Mouse (Mus musculus) MEL (cell line): ENCODE results near the gene Eif2b3. TPM values are rescaled to one million over a fixed set of nuclear protein-coding genes. Genes with fewer than 3 reads are reported as not detected.

ENCODE experiments used
- DNase-seq: peaks from one replicate; pipeline ENCODE4 v3.0.0; 2011; ENCODE audit warnings: low read depth, low spot score
- H3K27ac ChIP-seq: 2 replicates; pipeline ENCODE4 v1.5.1; 2012; ENCODE audit warnings: low read depth, mild to moderate bottlenecking, control low read depth, low read length, moderate library complexity; ENCODE audit not compliant: control insufficient read depth
- H3K27me3 ChIP-seq, 2 experiments: fragments of 150-350 bp in 1 of 2; sonication (generic) in 1 of 2; 2 replicates each; pipeline ENCODE4 v1.6.1; 2012; ENCODE audit warnings: low read length in 2 of 2, mild to moderate bottlenecking in 2 of 2, improper control_type of control experiment in 1 of 2, moderate library complexity in 1 of 2; ENCODE audit not compliant: insufficient read depth in 2 of 2, control insufficient read depth in 1 of 2
- H3K36me3 ChIP-seq, 2 experiments: 2 replicates each; pipeline ENCODE4 v1.6.1; 2012 to 2014; ENCODE audit warnings: low read length in 2 of 2, improper control_type of control experiment in 1 of 2, inconsistent platforms in 1 of 2, mild to moderate bottlenecking in 1 of 2; ENCODE audit not compliant: insufficient read depth in 2 of 2, control insufficient read depth in 1 of 2
- H3K4me1 ChIP-seq, 2 experiments: fragments of 150-350 bp in 1 of 2; sonication (generic) in 1 of 2; 2 replicates each; pipeline ENCODE4 v1.6.1; 2012; ENCODE audit warnings: low read length in 2 of 2, improper control_type of control experiment in 1 of 2, mild to moderate bottlenecking in 1 of 2; ENCODE audit not compliant: insufficient read depth in 2 of 2, control insufficient read depth in 1 of 2
- H3K4me3 ChIP-seq, 2 experiments: fragments of 150-350 bp in 1 of 2; sonication (generic) in 1 of 2; 2 replicates each; pipeline ENCODE4 v1.5.1; 2012; ENCODE audit warnings: low read depth in 2 of 2, low read length in 2 of 2, mild to moderate bottlenecking in 2 of 2, moderate library complexity in 2 of 2, control low read depth in 1 of 2, improper control_type of control experiment in 1 of 2; ENCODE audit not compliant: control insufficient read depth in 1 of 2, insufficient read depth in 1 of 2
- H3K79me2 ChIP-seq: 2 replicates; pipeline ENCODE4 v1.6.1; 2012; ENCODE audit warnings: mild to moderate bottlenecking, low read length, moderate library complexity; ENCODE audit not compliant: control insufficient read depth, poor library complexity, insufficient read depth
- H3K9ac ChIP-seq: 2 replicates; pipeline ENCODE4 v1.6.1; 2012; ENCODE audit warnings: low read depth, mild to moderate bottlenecking, control low read depth, low read length, moderate library complexity; ENCODE audit not compliant: control insufficient read depth, poor library complexity, severe bottlenecking
- H3K9me3 ChIP-seq: fragments of 150-350 bp; sonication (generic); replicated peaks from 2 replicates; pipeline ENCODE4 v1.6.1; 2012; ENCODE audit warnings: mild to moderate bottlenecking, low read length, improper control_type of control experiment, moderate library complexity; ENCODE audit not compliant: insufficient read depth
- CHD1 ChIP-seq: IDR thresholded peaks from 2 replicates; pipeline ENCODE4 v1.6.1; 2012; ENCODE audit warnings: low read depth, mild to moderate bottlenecking, inconsistent platforms, low read length, improper control_type of control experiment
- CTCF ChIP-seq, 3 experiments: IDR thresholded peaks in 2 of 3; conservative IDR thresholded peaks in 1 of 3; 2 replicates each; pipeline ENCODE4 v1.5.1; 2011 to 2012; ENCODE audit warnings: low read length in 3 of 3, low read depth in 2 of 3, mild to moderate bottlenecking in 2 of 3, improper control_type of control experiment in 1 of 3, inconsistent platforms in 1 of 3, mixed read lengths in 1 of 3, moderate library complexity in 1 of 3; ENCODE audit not compliant: control insufficient read depth in 1 of 3, insufficient read depth in 1 of 3, poor library complexity in 1 of 3, severe bottlenecking in 1 of 3
- E2F4 ChIP-seq: IDR thresholded peaks from 2 replicates; pipeline ENCODE4 v1.6.1; 2011; ENCODE audit warnings: low read depth, low read length, improper control_type of control experiment, borderline replicate concordance
- ETS1 ChIP-seq: IDR thresholded peaks from 2 replicates; pipeline ENCODE4 v1.6.1; 2012; ENCODE audit warnings: low read depth, mild to moderate bottlenecking, inconsistent platforms, low read length, improper control_type of control experiment, moderate library complexity
- GABPA ChIP-seq: IDR thresholded peaks from 2 replicates; pipeline ENCODE4 v1.6.1; 2012; ENCODE audit warnings: low read depth, mild to moderate bottlenecking, inconsistent platforms, low read length, improper control_type of control experiment, moderate library complexity
- MAX ChIP-seq: IDR thresholded peaks from 2 replicates; pipeline ENCODE4 v1.6.1; 2011; ENCODE audit warnings: low read length, improper control_type of control experiment
- MAZ ChIP-seq: IDR thresholded peaks from 2 replicates; pipeline ENCODE4 v1.6.1; 2012; ENCODE audit warnings: low read depth, mild to moderate bottlenecking, inconsistent platforms, low read length, improper control_type of control experiment
- POLR2A ChIP-seq, 2 experiments: IDR thresholded peaks; 2 replicates each; pipeline ENCODE4 v1.6.1; 2011 to 2012; ENCODE audit warnings: low read length in 2 of 2, mild to moderate bottlenecking in 2 of 2, control low read depth in 1 of 2, improper control_type of control experiment in 1 of 2, low read depth in 1 of 2, moderate library complexity in 1 of 2; ENCODE audit not compliant: control insufficient read depth in 1 of 2, insufficient read depth in 1 of 2, poor library complexity in 1 of 2
- POLR2AphosphoS5 ChIP-seq: IDR thresholded peaks from 2 replicates; pipeline ENCODE4 v1.6.1; 2012; ENCODE audit warnings: low read depth, borderline replicate concordance, mild to moderate bottlenecking, inconsistent platforms, low read length, moderate library complexity, mixed read lengths
- RCOR1 ChIP-seq: IDR thresholded peaks from 2 replicates; pipeline ENCODE4 v1.6.1; 2012; ENCODE audit warnings: low read depth, mild to moderate bottlenecking, inconsistent platforms, low read length, improper control_type of control experiment
- SMC3 ChIP-seq: IDR thresholded peaks from 2 replicates; pipeline ENCODE4 v1.6.1; 2011; ENCODE audit warnings: low read depth, low read length, improper control_type of control experiment
- TAL1 ChIP-seq: IDR thresholded peaks from 2 replicates; pipeline ENCODE4 v1.6.1; 2012; ENCODE audit warnings: mild to moderate bottlenecking, inconsistent platforms, low read length, moderate library complexity, mixed read lengths
- UBTF ChIP-seq: IDR thresholded peaks from 2 replicates; pipeline ENCODE4 v1.6.1; 2012; ENCODE audit warnings: low read depth, mild to moderate bottlenecking, inconsistent platforms, low read length, improper control_type of control experiment, moderate library complexity, borderline replicate concordance; ENCODE audit not compliant: insufficient read depth
- USF2 ChIP-seq, 2 experiments: IDR thresholded peaks; 2 replicates each; pipeline ENCODE4 v1.6.1; 2011 to 2012; ENCODE audit warnings: improper control_type of control experiment in 2 of 2, low read length in 2 of 2, borderline replicate concordance in 1 of 2, inconsistent platforms in 1 of 2, low read depth in 1 of 2, mild to moderate bottlenecking in 1 of 2; ENCODE audit not compliant: insufficient read depth in 1 of 2
- ZC3H11A ChIP-seq: IDR thresholded peaks from 2 replicates; pipeline ENCODE4 v1.6.1; 2012; ENCODE audit warnings: low read depth, mild to moderate bottlenecking, inconsistent platforms, low read length, improper control_type of control experiment
- polyA plus RNA-seq, 2 experiments: library from polyadenylated mRNA; stranded (reverse) in 1 of 2; unstranded in 1 of 2; fragments of >175 nt in 1 of 2; fragments of >200 nt in 1 of 2; gene quantifications; 2 replicates each; pipeline versions ENCODE4 v1.2.1 to v1.2.4; 2012; ENCODE audit warnings: low replicate concordance in 2 of 2, low read depth in 1 of 2; ENCODE audit not compliant: insufficient read length in 2 of 2, insufficient read depth in 1 of 2, missing spikeins in 1 of 2
- total RNA-seq: library from RNA; depleted of rRNA; stranded (reverse); fragments of 300-350 nt; gene quantifications from 2 replicates; pipeline ENCODE4 v1.2.3, GENCODE M21; 2012

The Eif2b3 gene
- total and polyA plus RNA-seq, 3 experiments = 77.5 to 79.3 TPM; not detected in 1

- H3K9ac ChIP-seq = no peak overlapping the region
- no peak overlapping the region for H3K27ac ChIP-seq
- 0 out of 4 replicates have a peak, but pooled peaks cover 0 to 6% of the 10 kb centered on the region in 2 experiments for H3K4me1 ChIP-seq
- H3K4me3 ChIP-seq = no peak overlapping the region
- DNase-seq = no peak
- H3K79me2 ChIP-seq = no peaks in the 10 kb centered on the region
- no peaks in the 10 kb centered on the region for H3K27me3 ChIP-seq
- TF ChIP-seq GABPA = no peak
- TF ChIP-seq CTCF (IDR thresholded peaks at IDR 0.05 in 2 of 3, conservative IDR thresholded peaks at IDR 0.05 in 1 of 3; ENCODE audit: control insufficient read depth in 1 of 3, insufficient read depth in 1 of 3, low read depth in 2 of 3, low read length in 3 of 3, poor library complexity in 1 of 3, severe bottlenecking in 1 of 3) = 0 out of 6 replicates have a peak, but pooled peaks of 1 of the 3 experiments have one; percentile 4
- no peak for TF ChIP-seq UBTF
- TF ChIP-seq RCOR1 = peak; percentile 14; the same call in 1 of the 2 replicates
- no peaks in the 10 kb centered on the region for H3K9me3 ChIP-seq
- H3K36me3 ChIP-seq = no peaks in the 10 kb centered on the region; a peak in 1 of 4 replicates
Observed at GRCm38 (mm10) chr4:116987122-116987456, 32.1 kb upstream of the Eif2b3 start.

GRCm38 (mm10) chr4:116989731-116990130 lies 29.5 kb upstream of the Eif2b3 start:
- Histone ChIP-seq H3K27ac (no peak overlapping the region), H3K4me1 (peaks cover 0 to 11% of the 10 kb centered on the region in 2 experiments; a peak in 2 of 4 replicates), H3K27me3 (no peaks in the 10 kb centered on the region), H3K9me3 (no peaks in the 10 kb centered on the region), H3K36me3 (peaks cover 0 to 5% of the 10 kb centered on the region in 2 experiments; a peak in 2 of 4 replicates), H3K9ac (no peak overlapping the region), H3K4me3 (no peak overlapping the region), H3K79me2 (peaks cover 3% of the 10 kb centered on the region; the same call in 1 of the 2 replicates)
- DNase-seq = no peak
- TF ChIP-seq POLR2A (IDR thresholded peaks at IDR 0.05; ENCODE audit: control insufficient read depth in 1 of 2, insufficient read depth in 1 of 2, low read depth in 1 of 2, low read length in 2 of 2, poor library complexity in 1 of 2) (no peak), GABPA (no peak), ETS1 (no peak), SMC3 (no peak), TAL1 (no peak), CHD1 (no peak), USF2 (IDR thresholded peaks at IDR 0.05; ENCODE audit: borderline replicate concordance in 1 of 2, insufficient read depth in 1 of 2, low read depth in 1 of 2, low read length in 2 of 2) (no peak), MAX (no peak), MAZ (no peak), ZC3H11A (no peak), POLR2AphosphoS5 (no peak), E2F4 (no peak)
